Mouse (Mus musculus): ENCODE results near the gene Gm21190.
"Not testable (repeated sequence)": the region's sequence is repeated elsewhere in the genome, so short reads cannot be mapped to it uniquely, and the experiment has no call there.

Gene Gm21190

DNA sequence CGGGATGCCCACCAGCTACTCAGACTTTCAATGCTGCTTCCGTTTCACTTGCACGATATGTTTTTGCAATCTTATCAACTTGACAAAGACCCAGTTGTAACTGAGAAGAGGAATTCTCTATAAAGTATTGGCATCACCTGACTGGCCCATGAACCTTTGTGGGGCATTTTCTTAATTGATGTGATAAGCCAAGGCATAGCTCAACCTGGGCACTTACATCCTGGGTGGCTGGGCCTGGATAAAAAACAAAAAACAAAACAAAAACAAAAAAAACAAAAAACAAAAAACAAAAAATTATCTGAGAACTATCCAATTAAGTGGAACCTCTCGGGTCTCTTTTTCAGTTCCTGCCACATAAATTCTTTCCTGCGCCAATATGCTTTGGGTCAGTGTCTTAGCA is 40.3 kb downstream of the Gm21190 start:
- no peak for DNase-seq (ENCODE audit: low spot score)

DNA sequence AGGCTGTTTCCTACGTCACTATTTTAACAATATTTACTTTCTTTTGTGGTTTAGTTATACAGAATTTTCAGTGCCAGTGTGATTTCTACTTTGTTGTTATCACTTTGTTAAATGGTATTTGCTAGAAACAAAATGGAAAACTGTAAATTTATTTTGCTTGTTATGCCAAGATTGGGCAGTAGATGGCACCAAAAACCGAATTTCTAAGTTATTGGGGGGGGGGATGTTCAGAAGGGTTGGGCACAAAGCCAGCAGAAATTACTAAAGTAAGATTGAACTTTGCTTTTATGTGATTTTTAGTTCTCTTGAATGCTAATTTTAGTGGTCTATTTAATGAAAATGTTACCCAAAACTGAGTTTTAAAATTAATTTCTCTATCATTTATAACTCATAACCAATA is 44.4 kb downstream of the Gm21190 start:
- not testable (repeated sequence) for DNase-seq (ENCODE audit: low spot score)

DNA sequence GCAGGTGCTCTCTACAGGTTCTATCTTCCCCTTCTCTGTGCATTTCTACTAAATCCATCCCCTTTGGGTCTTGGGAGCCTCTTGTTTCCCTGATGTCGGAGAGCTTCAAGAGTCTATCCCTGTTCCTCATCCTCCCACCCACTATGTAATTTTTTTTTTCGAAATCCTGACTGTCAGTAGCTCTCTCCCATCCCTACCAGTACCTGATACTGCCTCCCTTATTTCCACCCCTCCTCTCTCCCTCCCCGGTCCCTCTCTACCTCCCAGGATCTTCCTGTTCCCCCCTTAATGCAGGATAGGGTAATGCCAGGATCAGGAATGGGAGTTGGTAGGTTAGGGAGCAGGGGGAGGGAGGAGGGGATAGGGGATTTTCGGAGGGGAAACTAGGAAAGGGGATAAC is 45.4 kb downstream of the Gm21190 start:
- DNase-seq (ENCODE audit: low spot score) = not testable (repeated sequence)

DNA sequence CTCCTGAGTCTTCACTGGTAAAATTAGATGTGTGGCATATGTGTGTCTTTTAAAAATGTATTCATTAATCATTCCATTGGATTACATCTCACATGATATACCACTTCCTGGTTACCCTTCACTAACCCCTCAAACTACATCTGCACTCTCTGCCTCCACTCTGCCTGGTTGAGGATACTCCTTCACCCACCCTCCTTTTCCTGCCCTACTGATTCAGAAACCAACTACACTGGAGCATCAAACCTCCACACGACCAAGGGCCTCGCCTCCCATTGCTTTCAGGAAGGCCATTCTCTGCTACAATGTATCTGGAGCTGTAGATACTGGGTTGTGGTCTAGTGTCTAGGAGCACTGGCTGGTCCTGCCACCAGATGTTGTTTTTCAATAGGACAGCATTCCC is 46.2 kb downstream of the Gm21190 start:
- not testable (repeated sequence) for DNase-seq (ENCODE audit: low spot score)

DNA sequence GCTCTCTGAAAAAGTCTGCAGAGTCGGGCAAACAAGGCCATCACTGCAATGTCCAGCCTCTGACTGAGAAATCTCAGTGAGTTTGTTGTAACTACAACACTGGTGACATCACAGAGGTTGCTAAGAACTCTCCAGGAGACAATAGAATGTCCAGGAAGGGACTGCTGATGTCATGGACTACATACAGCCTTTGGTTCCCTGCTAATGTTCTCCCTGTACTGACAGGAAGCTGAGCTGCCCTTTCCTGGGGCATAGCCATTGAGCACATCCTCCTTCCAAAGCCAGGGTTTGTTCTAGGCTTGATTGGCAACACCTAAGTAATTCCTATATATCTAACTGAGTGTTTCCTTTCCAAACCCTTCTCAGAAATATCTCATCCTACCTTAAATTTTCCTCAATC is 52.6 kb downstream of the Gm21190 start, which contains the start of gene Gm21149:
Gene Gm21149, minus strand, starts transcription at position 101 of the 400 bp plus-strand sequence.
- not testable (repeated sequence) for DNase-seq (ENCODE audit: low spot score)
